Mouse (Mus musculus): ENCODE data around the gene Abcb10. TPM values are rescaled to one million over a fixed set of nuclear protein-coding genes. Genes with fewer than 3 reads are reported as not detected.
A peak's percentile ranks its signal among the peaks of the same experiment; 100 is the strongest.

Abcb10 gene
- polyA plus RNA-seq, 1 experiment from 2014 or later, result 18.7 TPM

DNA sequence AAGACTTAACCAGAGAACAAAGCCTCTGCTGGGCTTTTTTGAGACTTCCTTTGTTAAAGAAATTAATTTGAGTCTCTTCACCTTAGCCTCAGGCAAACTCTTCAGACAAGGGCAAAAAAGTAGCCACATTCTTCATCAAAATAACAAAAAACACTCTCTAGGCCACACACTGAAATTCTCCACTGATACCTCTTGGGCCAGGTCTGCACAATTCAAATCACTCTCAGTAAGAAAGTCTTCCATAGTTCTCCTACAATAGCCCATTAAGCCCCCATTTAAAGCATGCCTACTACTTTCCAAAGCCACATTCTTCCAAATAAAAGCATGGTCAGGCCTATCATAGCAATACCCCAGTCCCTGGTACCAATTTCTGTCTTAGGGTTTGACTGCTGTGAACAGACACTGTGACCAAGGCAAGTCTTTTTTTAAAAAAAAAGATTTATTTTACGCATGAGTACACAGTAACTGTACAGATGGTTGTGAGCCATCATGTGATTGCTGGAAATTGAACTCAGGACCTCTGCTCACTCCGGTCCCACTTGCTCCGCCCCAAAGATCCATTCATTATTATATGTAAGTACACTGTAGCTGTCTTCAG is 29.2 kb upstream of the Abcb10 start:
- Histone ChIP-seq H3K9me3 (ENCODE audit: control insufficient read depth, low read length) (no peaks in the 10 kb centered on the region), H3K27me3 (replicated peaks; ENCODE audit: control insufficient read depth, insufficient read depth, low read length) (no peaks in the 10 kb centered on the region), H3K27ac (ENCODE audit: low read length) (no peak overlapping the region), H3K4me3 (ENCODE audit: low read length) (no peak overlapping the region), H3K4me2 (ENCODE audit: low read depth, low read length) (no peak overlapping the region), H3K36me3 (ENCODE audit: control insufficient read depth, insufficient read depth, low read length) (peaks cover 8% of the 10 kb centered on the region; the same call in 1 of the 2 replicates), H3K9ac (ENCODE audit: low read depth, low read length) (no peak overlapping the region), H3K4me1 (ENCODE audit: control insufficient read depth, insufficient read depth, low read length) (peaks cover 2% of the 10 kb centered on the region; the same call in 1 of the 2 replicates)
- no peak for ATAC-seq
- WGBS, result 94% methylated on average over 3 of the region's 3 CpGs

DNA sequence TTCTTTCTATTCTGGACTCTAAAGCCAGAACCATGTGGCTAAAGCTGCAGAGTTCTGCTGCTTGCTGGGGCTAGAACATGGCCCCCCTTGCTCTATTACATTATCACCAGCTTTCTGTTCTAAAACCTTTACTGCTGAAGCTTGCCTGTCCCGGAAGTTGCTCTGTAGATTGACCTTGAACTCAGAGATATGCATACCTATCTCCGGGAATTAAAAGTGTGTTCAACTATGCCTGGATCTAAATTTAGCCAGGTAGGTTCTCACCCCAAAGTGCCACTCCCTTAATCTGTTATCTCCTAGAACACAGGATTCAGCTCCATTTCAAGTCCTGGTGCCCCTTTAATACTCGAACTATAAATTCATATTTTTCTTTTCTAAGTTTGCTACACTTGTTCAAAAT is 28.7 kb upstream of the Abcb10 start:
- no peak overlapping the region for H3K4me3 ChIP-seq (ENCODE audit: low read length)
- no peaks in the 10 kb centered on the region for H3K9me3 ChIP-seq (ENCODE audit: control insufficient read depth, low read length)
- H3K4me2 ChIP-seq (ENCODE audit: low read depth, low read length), result no peak overlapping the region
- peaks cover 11% of the 10 kb centered on the region; the same call in 1 of the 2 replicates for H3K36me3 ChIP-seq (ENCODE audit: control insufficient read depth, insufficient read depth, low read length)
- no peaks in the 10 kb centered on the region for H3K27me3 ChIP-seq (replicated peaks; ENCODE audit: control insufficient read depth, insufficient read depth, low read length)
- no peak for ATAC-seq
- 59% methylated on average over 3 of the region's 3 CpGs for WGBS
- no peak overlapping the region for H3K9ac ChIP-seq (ENCODE audit: low read depth, low read length)
- H3K27ac ChIP-seq (ENCODE audit: low read length), result no peak overlapping the region
- peaks cover under 1% of the 10 kb centered on the region; the same call in 1 of the 2 replicates for H3K4me1 ChIP-seq (ENCODE audit: control insufficient read depth, insufficient read depth, low read length)

DNA sequence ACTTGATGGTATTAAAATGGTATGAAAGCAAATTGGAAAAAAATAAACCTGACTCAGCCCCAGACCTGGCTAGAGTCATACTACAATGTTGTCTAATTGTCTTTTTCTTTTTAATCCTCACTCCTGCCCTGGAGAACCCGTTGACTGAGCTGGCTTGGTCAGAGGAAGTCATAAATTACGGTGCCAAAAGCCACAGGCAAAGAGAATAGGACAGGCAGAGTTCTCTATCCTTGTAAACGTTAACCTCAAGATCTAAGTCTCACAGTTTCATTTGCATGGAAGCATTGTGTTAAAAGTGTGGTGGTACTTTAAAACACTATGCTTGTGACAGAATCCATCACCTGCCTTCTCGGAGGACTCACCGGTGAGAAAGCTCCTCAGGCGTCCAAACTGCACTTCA is 24.9 kb upstream of the Abcb10 start:
- Histone ChIP-seq H3K9me3 (ENCODE audit: control insufficient read depth, low read length) (no peaks in the 10 kb centered on the region), H3K4me3 (ENCODE audit: low read length) (no peak overlapping the region), H3K27me3 (replicated peaks; ENCODE audit: control insufficient read depth, insufficient read depth, low read length) (no peaks in the 10 kb centered on the region), H3K9ac (ENCODE audit: low read depth, low read length) (no peak overlapping the region), H3K4me2 (ENCODE audit: low read depth, low read length) (no peak overlapping the region), H3K36me3 (ENCODE audit: control insufficient read depth, insufficient read depth, low read length) (peaks cover 25% of the 10 kb centered on the region), H3K27ac (ENCODE audit: low read length) (no peak overlapping the region), H3K4me1 (ENCODE audit: control insufficient read depth, insufficient read depth, low read length) (no peaks in the 10 kb centered on the region)
- WGBS, result 69% methylated on average over 6 of the region's 6 CpGs
- ATAC-seq, result no peak

DNA sequence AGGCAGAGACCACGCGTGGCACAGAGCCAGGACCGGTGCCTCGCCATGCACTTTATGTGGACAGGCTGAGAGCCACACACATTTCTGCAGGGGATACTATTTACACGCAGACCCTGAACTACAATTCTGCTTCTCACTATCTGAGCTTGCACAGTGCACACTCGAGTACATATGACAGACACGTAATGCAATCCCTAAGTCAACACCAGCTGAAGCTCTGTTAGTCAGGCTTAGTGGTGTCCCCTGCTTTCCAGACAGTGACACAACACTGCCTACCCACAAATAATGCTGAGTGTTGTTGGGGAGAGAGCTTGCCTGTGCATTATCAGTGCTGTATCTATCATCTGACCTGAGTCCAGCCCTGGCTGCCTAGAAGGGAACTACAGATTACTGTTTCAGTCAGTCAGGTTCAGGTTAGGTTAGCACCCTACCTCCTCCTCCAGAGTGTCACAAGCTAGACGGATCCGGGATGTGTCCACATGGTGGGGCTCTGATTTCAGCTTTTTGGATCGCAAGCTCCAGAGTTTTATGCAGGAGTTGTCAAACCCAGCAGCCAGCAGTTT is 19.7 kb upstream of the Abcb10 start:
- Histone ChIP-seq H3K4me3 (ENCODE audit: low read length) (no peak overlapping the region), H3K4me1 (ENCODE audit: control insufficient read depth, insufficient read depth, low read length) (no peaks in the 10 kb centered on the region), H3K27ac (ENCODE audit: low read length) (no peak overlapping the region), H3K4me2 (ENCODE audit: low read depth, low read length) (no peak overlapping the region), H3K9ac (ENCODE audit: low read depth, low read length) (no peak overlapping the region), H3K9me3 (ENCODE audit: control insufficient read depth, low read length) (no peaks in the 10 kb centered on the region), H3K36me3 (ENCODE audit: control insufficient read depth, insufficient read depth, low read length) (peaks cover 26% of the 10 kb centered on the region), H3K27me3 (replicated peaks; ENCODE audit: control insufficient read depth, insufficient read depth, low read length) (no peaks in the 10 kb centered on the region)
- WGBS, result 90% methylated on average over 10 of the region's 10 CpGs
- no peak for ATAC-seq

DNA sequence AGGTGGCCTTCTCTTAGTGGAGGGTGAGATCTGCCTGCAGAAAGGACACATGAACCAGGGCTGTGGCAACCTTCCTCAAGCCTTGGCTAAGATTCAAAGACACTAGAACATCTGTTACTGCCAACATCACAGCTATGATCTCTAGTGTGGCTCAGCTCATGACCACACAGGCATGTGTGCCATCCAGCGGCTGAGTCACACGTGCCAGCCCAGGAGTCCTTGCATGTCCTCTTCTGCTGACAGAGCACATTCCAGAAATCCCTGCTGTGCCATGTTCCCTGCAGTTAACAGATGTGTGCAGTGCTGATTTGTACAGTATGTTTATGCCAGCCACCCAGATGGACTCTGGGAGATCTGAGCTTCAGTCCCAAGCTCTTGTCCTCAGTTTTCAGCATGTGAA is 16.6 kb upstream of the Abcb10 start:
- no peak for ATAC-seq
- H3K4me2 ChIP-seq (ENCODE audit: low read depth, low read length), result no peak overlapping the region
- no peaks in the 10 kb centered on the region for H3K27me3 ChIP-seq (replicated peaks; ENCODE audit: control insufficient read depth, insufficient read depth, low read length)
- no peaks in the 10 kb centered on the region for H3K4me1 ChIP-seq (ENCODE audit: control insufficient read depth, insufficient read depth, low read length)
- no peaks in the 10 kb centered on the region for H3K9me3 ChIP-seq (ENCODE audit: control insufficient read depth, low read length)
- WGBS, result 86% methylated on average over 2 of the region's 2 CpGs
- H3K36me3 ChIP-seq (ENCODE audit: control insufficient read depth, insufficient read depth, low read length), result peaks cover 20% of the 10 kb centered on the region
- H3K27ac ChIP-seq (ENCODE audit: low read length), result no peak overlapping the region
- no peak overlapping the region for H3K4me3 ChIP-seq (ENCODE audit: low read length)
- H3K9ac ChIP-seq (ENCODE audit: low read depth, low read length), result no peak overlapping the region

DNA sequence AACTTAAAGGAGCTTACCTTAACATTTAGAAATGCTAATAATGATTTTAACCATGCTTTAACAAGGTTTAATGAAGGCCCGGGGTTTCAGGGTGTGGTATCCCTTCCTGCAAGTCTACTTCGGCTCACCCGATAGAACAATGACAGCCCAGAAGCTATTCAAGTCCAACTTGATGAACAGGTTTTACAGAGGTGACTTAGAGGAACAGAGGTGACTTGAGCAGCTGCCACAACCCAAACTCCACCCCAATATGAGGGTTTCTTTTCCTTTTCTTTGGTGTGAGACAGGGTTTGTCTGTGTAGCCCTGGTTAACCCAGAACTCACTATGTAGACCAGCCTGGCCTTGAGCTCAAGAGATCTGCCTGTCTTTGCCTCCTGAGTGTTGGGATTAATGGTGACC is 11.1 kb upstream of the Abcb10 start:
- Histone ChIP-seq H3K27ac (ENCODE audit: low read length) (peak overlapping the region; percentile 74), H3K9ac (ENCODE audit: low read depth, low read length) (no peak overlapping the region), H3K9me3 (ENCODE audit: control insufficient read depth, low read length) (no peaks in the 10 kb centered on the region), H3K4me3 (ENCODE audit: low read length) (no peak overlapping the region), H3K27me3 (replicated peaks; ENCODE audit: control insufficient read depth, insufficient read depth, low read length) (no peaks in the 10 kb centered on the region), H3K4me1 (ENCODE audit: control insufficient read depth, insufficient read depth, low read length) (peaks cover 14% of the 10 kb centered on the region), H3K36me3 (ENCODE audit: control insufficient read depth, insufficient read depth, low read length) (no peaks in the 10 kb centered on the region), H3K4me2 (ENCODE audit: low read depth, low read length) (no peak overlapping the region)
- peak; percentile 85 for ATAC-seq
- WGBS, result 64% methylated on average over 3 of the region's 3 CpGs

DNA sequence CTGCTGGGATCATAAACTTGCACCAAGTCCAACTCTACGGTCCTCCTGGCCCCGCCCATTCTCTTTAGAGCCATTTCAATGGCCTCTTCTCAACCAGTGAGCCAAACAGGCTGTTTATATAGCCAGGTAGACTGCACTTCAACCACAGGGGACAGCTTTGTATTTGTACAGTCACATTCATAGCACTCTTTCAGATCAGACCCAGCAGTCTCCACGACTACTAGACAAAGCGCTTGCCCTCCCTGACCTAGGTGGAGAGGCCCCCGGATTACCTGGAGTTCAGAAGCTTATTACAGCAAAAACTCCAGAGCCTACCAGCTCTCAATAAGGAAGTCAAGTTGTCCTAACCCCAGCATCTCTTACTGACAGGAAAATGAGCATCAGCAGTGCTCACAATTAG is 10.7 kb upstream of the Abcb10 start:
- H3K27ac ChIP-seq (ENCODE audit: low read length), result peak overlapping the region; percentile 33
- no peaks in the 10 kb centered on the region for H3K27me3 ChIP-seq (replicated peaks; ENCODE audit: control insufficient read depth, insufficient read depth, low read length)
- H3K4me2 ChIP-seq (ENCODE audit: low read depth, low read length), result no peak overlapping the region
- H3K36me3 ChIP-seq (ENCODE audit: control insufficient read depth, insufficient read depth, low read length), result no peaks in the 10 kb centered on the region
- peak; percentile 49 for ATAC-seq
- WGBS, result 64% methylated on average over 5 of the region's 5 CpGs
- H3K9me3 ChIP-seq (ENCODE audit: control insufficient read depth, low read length), result no peaks in the 10 kb centered on the region
- H3K4me3 ChIP-seq (ENCODE audit: low read length), result no peak overlapping the region
- H3K9ac ChIP-seq (ENCODE audit: low read depth, low read length), result no peak overlapping the region
- H3K4me1 ChIP-seq (ENCODE audit: control insufficient read depth, insufficient read depth, low read length), result peaks cover 17% of the 10 kb centered on the region

DNA sequence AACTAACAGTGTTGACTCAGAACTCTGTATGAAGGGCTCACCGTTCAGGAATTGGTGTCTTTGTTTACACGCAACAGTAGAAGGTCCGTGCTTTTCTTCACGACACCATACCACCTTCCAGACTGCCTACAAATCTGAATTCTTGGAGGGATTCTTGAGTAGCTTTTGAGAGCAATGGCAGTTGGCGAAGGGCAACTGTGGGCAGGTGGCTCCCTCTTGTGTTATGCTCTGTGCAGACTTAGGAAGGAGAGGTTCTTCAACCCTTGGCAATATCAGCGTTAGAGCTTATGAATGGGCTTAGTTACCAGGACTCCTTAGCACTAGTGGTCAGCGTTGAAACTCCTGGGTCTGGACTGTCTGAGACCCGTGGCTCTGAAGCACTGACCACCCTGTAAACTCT is 9.7 kb upstream of the Abcb10 start:
- no peak overlapping the region for H3K4me3 ChIP-seq (ENCODE audit: low read length)
- no peaks in the 10 kb centered on the region for H3K9me3 ChIP-seq (ENCODE audit: control insufficient read depth, low read length)
- H3K4me2 ChIP-seq (ENCODE audit: low read depth, low read length), result no peak overlapping the region
- no peaks in the 10 kb centered on the region for H3K36me3 ChIP-seq (ENCODE audit: control insufficient read depth, insufficient read depth, low read length)
- H3K9ac ChIP-seq (ENCODE audit: low read depth, low read length), result no peak overlapping the region
- WGBS, result 78% methylated on average over 8 of the region's 8 CpGs
- no peak for ATAC-seq
- peaks cover 17% of the 10 kb centered on the region for H3K4me1 ChIP-seq (ENCODE audit: control insufficient read depth, insufficient read depth, low read length)
- H3K27ac ChIP-seq (ENCODE audit: low read length), result no peak overlapping the region
- H3K27me3 ChIP-seq (replicated peaks; ENCODE audit: control insufficient read depth, insufficient read depth, low read length), result no peaks in the 10 kb centered on the region

DNA sequence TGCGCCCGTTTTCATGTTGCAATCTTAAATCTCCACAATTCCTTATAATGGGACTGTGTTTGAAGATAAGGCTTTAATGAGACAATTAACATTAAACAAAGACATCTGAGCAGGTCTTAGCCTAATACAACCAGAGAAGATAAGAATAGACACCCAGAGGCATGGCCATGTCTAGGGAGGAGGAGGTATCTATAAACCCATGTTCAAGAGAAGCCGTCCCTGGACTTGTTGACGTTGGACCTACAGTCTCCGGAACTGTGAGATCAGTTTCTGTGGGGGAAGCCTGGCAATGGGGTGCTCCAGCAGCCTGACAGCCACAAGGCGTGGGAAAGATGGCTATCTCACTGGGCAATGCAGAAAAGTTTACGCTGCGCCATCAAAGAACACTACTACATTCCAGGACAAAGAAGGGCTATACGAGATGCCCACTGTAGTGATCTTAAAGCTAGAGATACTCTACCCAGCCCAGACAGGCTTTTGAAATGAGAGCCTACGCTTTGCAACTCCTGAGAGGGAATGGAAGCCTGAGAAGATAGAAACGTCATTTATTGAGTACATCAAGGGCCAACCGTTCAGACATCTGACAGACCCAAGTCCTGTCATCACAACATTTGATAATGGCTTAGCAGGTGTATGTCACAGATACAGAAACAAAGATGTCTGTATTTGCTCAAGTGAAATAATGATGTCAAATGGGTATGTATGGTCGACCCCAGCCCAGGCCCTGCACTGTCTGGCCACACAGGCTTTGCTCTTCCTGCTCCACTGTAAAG is 7.5 kb upstream of the Abcb10 start:
- H3K4me1 ChIP-seq (ENCODE audit: control insufficient read depth, insufficient read depth, low read length), result peaks cover 17% of the 10 kb centered on the region
- no peak for ATAC-seq
- no peak overlapping the region for H3K4me2 ChIP-seq (ENCODE audit: low read depth, low read length)
- H3K4me3 ChIP-seq (ENCODE audit: low read length), result no peak overlapping the region
- H3K9me3 ChIP-seq (ENCODE audit: control insufficient read depth, low read length), result no peaks in the 10 kb centered on the region
- H3K27me3 ChIP-seq (replicated peaks; ENCODE audit: control insufficient read depth, insufficient read depth, low read length), result no peaks in the 10 kb centered on the region
- H3K27ac ChIP-seq (ENCODE audit: low read length), result no peak overlapping the region
- WGBS, result 73% methylated on average over 13 of the region's 13 CpGs
- H3K36me3 ChIP-seq (ENCODE audit: control insufficient read depth, insufficient read depth, low read length), result no peaks in the 10 kb centered on the region
- H3K9ac ChIP-seq (ENCODE audit: low read depth, low read length), result no peak overlapping the region
